In genomic region chr12:86890796-86891301, GRCm38 (mm10) we compare ENCODE assay signal across 8 mouse cellular contexts. TPM values are rescaled to one million over a fixed set of nuclear protein-coding genes. Genes with fewer than 3 reads are reported as not detected.
DNase-seq lines count a peak whose midpoint lies in the region; ATAC-seq and TF ChIP-seq lines count a peak whose summit lies in the region.

No protein-coding gene starts in this region.

- DNase-seq in gastrocnemius, adult 2 months, result no peak
- DNase-seq in gastrocnemius, postnatal 36 days, result no peak
- no peak for DNase-seq in ES-E14 (ENCODE audit: low read depth, low spot score)
- no peak for DNase-seq in urinary bladder, postnatal 25 days (ENCODE audit: low spot score)
- no peak for DNase-seq in layer of hippocampus, adult 8-10 months (ENCODE audit: low spot score in 2 of 2)

- intact Hi-C loops in gastrocnemius, adult 2 months (cut with DNase I), result no loop called here
- intact Hi-C loops in gastrocnemius, postnatal 36 days (cut with DNase I), result no loop called here

- ATAC-seq in heart, embryonic 13.5 days (ENCODE audit: extremely low read depth, insufficient number of reproducible peaks, low FRiP score, low TSS enrichment), result no peak
- no peak for ATAC-seq in liver, embryonic 15.5 days (ENCODE audit: insufficient read depth)
- ATAC-seq in stomach, embryonic 16.5 days (ENCODE audit: insufficient read depth, low FRiP score), result no peak

- no peaks in the 10 kb centered on the region for H3K27me3 ChIP-seq in heart, embryonic 13.5 days (replicated peaks)
- H3K27me3 ChIP-seq in liver, embryonic 15.5 days, result peaks cover 64% of the 10 kb centered on the region
- no peaks in the 10 kb centered on the region for H3K27me3 ChIP-seq in stomach, embryonic 16.5 days (ENCODE audit: control insufficient read depth, insufficient read depth, low read length)

- H3K27ac ChIP-seq in gastrocnemius, adult 2 months, result peak overlapping the region; percentile 100
- no peak overlapping the region for H3K27ac ChIP-seq in ES-E14 (ENCODE audit: insufficient read depth, low read depth, low read length, poor library complexity, severe bottlenecking)
- H3K27ac ChIP-seq in heart, embryonic 13.5 days (replicated peaks), result peak overlapping the region; percentile 100
- H3K27ac ChIP-seq in liver, embryonic 15.5 days (replicated peaks), result peak overlapping the region; percentile 88
- peak overlapping the region; percentile 100 for H3K27ac ChIP-seq in stomach, embryonic 16.5 days (ENCODE audit: low read length)

- no peaks in the 10 kb centered on the region for H3K9me3 ChIP-seq in ES-E14 (ENCODE audit: control insufficient read depth, insufficient read depth, low read depth, low read length)
- no peaks in the 10 kb centered on the region for H3K9me3 ChIP-seq in heart, embryonic 13.5 days
- H3K9me3 ChIP-seq in liver, embryonic 15.5 days (replicated peaks), result no peaks in the 10 kb centered on the region
- no peaks in the 10 kb centered on the region for H3K9me3 ChIP-seq in stomach, embryonic 16.5 days (replicated peaks; ENCODE audit: control insufficient read depth, low read length)

- no peak for TF ChIP-seq CTCF in gastrocnemius, adult 2 months (IDR thresholded peaks at IDR 0.05)

- no peaks in the 10 kb centered on the region for H3K36me3 ChIP-seq in ES-E14 (ENCODE audit: control insufficient read depth, insufficient read depth, low read length, poor library complexity, severe bottlenecking)
- H3K36me3 ChIP-seq in heart, embryonic 13.5 days, result no peaks in the 10 kb centered on the region
- no peaks in the 10 kb centered on the region for H3K36me3 ChIP-seq in liver, embryonic 15.5 days (replicated peaks)
- no peaks in the 10 kb centered on the region for H3K36me3 ChIP-seq in stomach, embryonic 16.5 days (ENCODE audit: control insufficient read depth, insufficient read depth, low read length)

- H3K4me3 ChIP-seq in gastrocnemius, adult 2 months, result peak overlapping the region; percentile 87
- peak overlapping the region; percentile 10 to 40; a peak in 3 of 4 replicates for H3K4me3 ChIP-seq in ES-E14 (ENCODE audit: insufficient read depth in 1 of 2, low read depth in 1 of 2, low read length in 2 of 2, poor library complexity in 1 of 2, severe bottlenecking in 1 of 2)
- no peak overlapping the region for H3K4me3 ChIP-seq in heart, embryonic 13.5 days
- no peak overlapping the region for H3K4me3 ChIP-seq in liver, embryonic 15.5 days (replicated peaks)
- no peak overlapping the region for H3K4me3 ChIP-seq in stomach, embryonic 16.5 days (replicated peaks; ENCODE audit: low read length)

- H3K9ac ChIP-seq in ES-E14 (ENCODE audit: insufficient read depth, low read depth, low read length, poor library complexity, severe bottlenecking), result peak overlapping the region; percentile 27; the same call in 1 of the 2 replicates
- peak overlapping the region; percentile 86 for H3K9ac ChIP-seq in heart, embryonic 13.5 days
- no peak overlapping the region for H3K9ac ChIP-seq in liver, embryonic 15.5 days
- H3K9ac ChIP-seq in stomach, embryonic 16.5 days (ENCODE audit: low read length), result peak overlapping the region; percentile 59

- H3K4me2 ChIP-seq in heart, embryonic 13.5 days, result peak overlapping the region; percentile 83
- peak overlapping the region; percentile 84; the same call in 1 of the 2 replicates for H3K4me2 ChIP-seq in liver, embryonic 15.5 days
- peak overlapping the region; percentile 17; the same call in 1 of the 2 replicates for H3K4me2 ChIP-seq in stomach, embryonic 16.5 days (ENCODE audit: low read depth, low read length)

- H3K4me1 ChIP-seq in ES-E14 (ENCODE audit: control insufficient read depth in 2 of 2, insufficient read depth in 2 of 2, low read length in 2 of 2, poor library complexity in 1 of 2), result peaks cover 26% of the 10 kb centered on the region in 2 experiments
- H3K4me1 ChIP-seq in heart, embryonic 13.5 days, result peaks cover 94% of the 10 kb centered on the region
- H3K4me1 ChIP-seq in liver, embryonic 15.5 days (replicated peaks), result peaks cover 84% of the 10 kb centered on the region
- peaks cover 77% of the 10 kb centered on the region for H3K4me1 ChIP-seq in stomach, embryonic 16.5 days (ENCODE audit: control insufficient read depth, insufficient read depth, low read length)

- in situ Hi-C loops in ES-E14 (cut with MboI; ENCODE audit: low sequenced_read_pairs in 2 of 2, unreplicated experiment in 2 of 2), result no loop called here

- WGBS in heart, embryonic 13.5 days, result 31% methylated on average over 8 of the region's 8 CpGs
- WGBS in liver, embryonic 15.5 days (ENCODE audit: insufficient replicate concordance), result 44% methylated on average over 8 of the region's 8 CpGs
- WGBS in stomach, embryonic 16.5 days, result 31% methylated on average over 8 of the region's 8 CpGs

TF ChIP-seq in ES-E14, 5 proteins besides CTCF, POLR2A, EP300 and RAD21:
- TF ChIP-seq ZNF384 (IDR thresholded peaks at IDR 0.05; ENCODE audit: low read depth, low read length) (no peak), ZC3H11A (IDR thresholded peaks at IDR 0.05; ENCODE audit: borderline replicate concordance, low read depth, low read length) (no peak), HCFC1 (IDR thresholded peaks at IDR 0.05; ENCODE audit: borderline replicate concordance, insufficient read depth, low read length) (no peak), CHD2 (IDR thresholded peaks at IDR 0.05; ENCODE audit: low read depth, low read length) (no peak), MAFK (IDR thresholded peaks at IDR 0.05; ENCODE audit: insufficient read depth, low read depth, low read length) (no peak)
TF ChIP-seq in ES-E14: peak in this region for 0.

RNA-seq across cellular contexts. Expression of gene Irf2bpl, which starts 6.3 kb away (rescaled TPM):
- total RNA-seq in gastrocnemius, adult 2 months (2021), result 10 to 100 TPM; 21.5 to 28.2 TPM
- total RNA-seq in gastrocnemius, postnatal 36 days (2021), result 10 to 100 TPM; 18.6 to 23.7 TPM
- 39.5 and 43.2 TPM in 2 replicates for total RNA-seq in ES-E14 (2012; rRNA removed)
- 32.7 and 34.1 TPM in 2 replicates for polyA plus RNA-seq in heart, embryonic 13.5 days (2015; fragmentation: Nextera tagmentation; extraction: Ambion mirVana)
- 2.8 and 3.1 TPM in 2 replicates for polyA plus RNA-seq in liver, embryonic 15.5 days (2015; fragmentation: Nextera tagmentation; extraction: Ambion mirVana)
- 10.1 and 11.7 TPM in 2 replicates for polyA plus RNA-seq in stomach, embryonic 16.5 days (2015; fragmentation: Nextera tagmentation; extraction: Ambion mirVana)
- total RNA-seq in layer of hippocampus, adult 8-10 months (2022), result 10 to 100 TPM; 61.7 to 72.0 (median 66.8) TPM

RNA-seq across cellular contexts. Expression of gene Cipc, which starts 56.0 kb away (rescaled TPM):
- 10 to 100 TPM; 32.2 to 33.8 TPM for total RNA-seq in gastrocnemius, adult 2 months (2021)
- 10 to 100 TPM; 26.3 to 30.3 TPM for total RNA-seq in gastrocnemius, postnatal 36 days (2021)
- 26.5 and 27.6 TPM in 2 replicates for total RNA-seq in ES-E14 (2012; rRNA removed)
- 18.4 and 21.3 TPM in 2 replicates for polyA plus RNA-seq in heart, embryonic 13.5 days (2015; fragmentation: Nextera tagmentation; extraction: Ambion mirVana)
- polyA plus RNA-seq in liver, embryonic 15.5 days (2015; fragmentation: Nextera tagmentation; extraction: Ambion mirVana), result 7.8 and 8.2 TPM in 2 replicates
- polyA plus RNA-seq in stomach, embryonic 16.5 days (2015; fragmentation: Nextera tagmentation; extraction: Ambion mirVana), result 17.8 and 18.1 TPM in 2 replicates
- total RNA-seq in layer of hippocampus, adult 8-10 months (2022), result 10 to 100 TPM; 70.7 to 89.0 (median 86.1) TPM

Comparison
In these comparisons a context has a peak if more than half of its experiments do, and no peak if none do; other contexts are left out.
1. H3K4me3 ChIP-seq: peak in gastrocnemius, adult 2 months (single experiment) and ES-E14 (2 of 2); none in heart, embryonic 13.5 days (single experiment), liver, embryonic 15.5 days (single experiment) and stomach, embryonic 16.5 days (single experiment).
2. H3K4me2 ChIP-seq: peak in every context shown above with its lines; median percentile 84 in liver, embryonic 15.5 days; 83 in heart, embryonic 13.5 days; 17 in stomach, embryonic 16.5 days.